Mouse (Mus musculus): ENCODE data around the gene E130114P18Rik. TPM values are rescaled to one million over a fixed set of nuclear protein-coding genes. Genes with fewer than 3 reads are reported as not detected.
A peak's percentile ranks its signal among the peaks of the same experiment; 100 is the strongest.

E130114P18Rik gene
- polyA plus RNA-seq, 1 experiment from 2014 or later = 11.0 TPM

DNA sequence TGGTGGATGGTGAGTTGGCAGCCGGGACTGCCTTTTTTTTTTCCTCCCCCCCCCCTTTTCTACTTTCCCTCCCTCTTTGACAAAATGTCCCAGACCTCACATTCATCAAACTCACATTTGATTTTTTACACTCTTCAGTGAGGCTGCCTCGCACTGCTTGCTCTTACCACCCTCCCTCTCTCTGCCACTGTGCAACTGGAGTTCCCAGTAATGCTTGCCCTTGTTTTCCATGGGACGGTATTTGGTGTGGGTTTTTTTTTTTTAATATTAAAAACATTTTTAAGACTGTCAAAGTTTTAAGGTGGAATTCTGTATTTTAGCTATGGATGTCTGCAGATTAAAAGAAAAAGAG is 195.8 kb downstream of the E130114P18Rik start:
- peaks cover 80% of the 10 kb centered on the region for H3K4me1 ChIP-seq
- 36% methylated on average over 3 of the region's 3 CpGs for WGBS
- no peaks in the 10 kb centered on the region for H3K36me3 ChIP-seq
- peak overlapping the region; percentile 24; the same call in 1 of the 2 replicates for H3K4me3 ChIP-seq
- peaks cover 15% of the 10 kb centered on the region; the same call in 1 of the 2 replicates for H3K27me3 ChIP-seq (ENCODE audit: low read depth, poor library complexity, severe bottlenecking)
- no peaks in the 10 kb centered on the region for H3K9me3 ChIP-seq (replicated peaks)
- no peak for DNase-seq (ENCODE audit: low spot score)
- peak overlapping the region; percentile 25; the same call in 1 of the 2 replicates for H3K27ac ChIP-seq

DNA sequence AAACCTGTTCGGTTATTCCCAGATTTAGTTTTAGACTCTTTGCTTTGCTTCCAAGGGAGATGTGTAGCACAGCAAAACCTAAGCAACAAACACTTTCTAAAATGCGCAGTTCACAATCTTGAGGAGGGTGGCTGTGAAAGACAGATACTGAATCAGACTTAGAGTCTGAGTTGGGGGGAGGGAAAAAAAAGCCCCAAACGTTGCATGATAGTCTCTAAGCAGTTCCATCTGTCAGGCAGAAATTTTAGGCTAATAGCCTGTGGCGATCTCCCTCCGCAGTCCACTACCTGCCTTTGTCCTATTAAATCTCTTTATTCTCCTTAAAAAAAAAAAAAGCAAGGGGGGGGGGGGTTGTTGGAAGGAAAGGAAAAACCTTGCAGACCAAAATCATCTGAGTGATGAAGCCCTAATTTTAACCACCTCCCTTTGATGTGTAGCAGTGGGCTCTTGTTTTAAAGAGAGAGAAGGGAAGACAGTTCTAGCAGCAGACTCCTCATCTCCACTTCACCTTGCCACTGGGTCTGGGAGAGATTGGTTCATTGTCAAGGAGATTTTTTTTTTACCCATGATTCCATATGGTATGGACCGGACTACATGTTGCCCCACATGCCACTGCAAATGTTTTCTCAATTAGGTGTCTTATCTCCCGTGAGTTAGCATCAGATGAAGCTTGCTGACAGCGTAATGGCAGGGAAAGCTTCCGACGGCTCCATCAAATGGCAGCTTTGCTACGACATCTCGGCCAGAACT is 196.4 kb downstream of the E130114P18Rik start:
- peaks cover 78% of the 10 kb centered on the region for H3K4me1 ChIP-seq
- H3K4me3 ChIP-seq = peak overlapping the region; percentile 24; the same call in 1 of the 2 replicates
- no peak for DNase-seq (ENCODE audit: low spot score)
- H3K36me3 ChIP-seq = no peaks in the 10 kb centered on the region
- no peaks in the 10 kb centered on the region for H3K9me3 ChIP-seq (replicated peaks)
- 24% methylated on average over 12 of the region's 12 CpGs for WGBS
- H3K27me3 ChIP-seq (ENCODE audit: low read depth, poor library complexity, severe bottlenecking) = peaks cover 15% of the 10 kb centered on the region; the same call in 1 of the 2 replicates
- H3K27ac ChIP-seq = peak overlapping the region; percentile 25

DNA sequence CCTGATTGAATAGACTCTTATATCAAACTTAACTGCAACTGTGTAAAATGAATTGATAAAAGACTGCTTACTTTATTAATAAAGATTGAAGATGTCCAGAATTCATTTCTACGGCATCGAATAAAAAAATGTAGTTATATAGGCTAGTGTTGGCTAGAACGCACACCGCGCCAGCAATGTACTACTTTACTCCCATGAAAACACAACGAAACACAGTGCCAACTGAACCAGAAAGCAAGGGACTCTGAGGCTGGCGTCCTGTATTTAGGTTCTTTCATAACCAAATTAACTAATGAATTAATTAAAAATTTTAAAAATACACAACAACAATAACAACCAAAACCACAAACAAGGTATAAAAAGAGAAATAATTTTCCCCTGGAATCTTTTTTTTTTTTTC is 197.0 kb downstream of the E130114P18Rik start:
- Histone ChIP-seq H3K27me3 (ENCODE audit: low read depth, poor library complexity, severe bottlenecking) (peaks cover 15% of the 10 kb centered on the region; the same call in 1 of the 2 replicates), H3K36me3 (no peaks in the 10 kb centered on the region), H3K4me3 (no peak overlapping the region), H3K9me3 (replicated peaks) (no peaks in the 10 kb centered on the region), H3K27ac (peak overlapping the region; percentile 25; the same call in 1 of the 2 replicates), H3K4me1 (peaks cover 76% of the 10 kb centered on the region)
- WGBS = 97% methylated on average over 7 of the region's 7 CpGs
- no peak for DNase-seq (ENCODE audit: low spot score)

DNA sequence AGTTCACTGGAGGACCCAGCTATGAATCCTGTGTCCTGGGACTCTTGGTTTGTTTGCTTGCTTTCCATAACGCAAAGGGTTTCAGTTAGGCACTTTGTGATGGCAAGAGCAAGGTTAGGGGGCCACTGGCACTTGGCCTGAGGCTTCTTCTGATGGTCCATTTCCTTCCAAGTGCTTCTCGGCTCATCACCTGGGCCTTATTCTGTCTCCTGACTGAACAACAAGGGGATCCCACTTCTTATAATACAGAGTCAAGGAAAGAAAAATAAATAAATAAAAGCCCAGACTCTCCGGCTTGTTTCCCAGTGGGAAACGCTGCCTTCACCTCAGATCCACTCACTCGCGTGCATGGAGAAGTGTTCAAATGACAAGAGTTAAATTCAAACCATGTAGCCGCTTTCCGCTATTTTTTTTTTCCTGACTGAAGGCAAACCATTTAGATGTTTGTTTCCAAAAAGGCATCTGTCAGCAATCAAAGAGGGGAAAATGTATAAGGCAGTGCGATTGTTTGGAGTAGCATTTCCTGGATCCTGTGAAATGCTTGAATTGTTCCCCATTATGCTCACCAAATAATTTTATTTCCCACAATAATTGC is 199.2 kb downstream of the E130114P18Rik start:
- WGBS = 83% methylated on average over 9 of the region's 9 CpGs
- no peak for DNase-seq (ENCODE audit: low spot score)
- no peaks in the 10 kb centered on the region for H3K9me3 ChIP-seq (replicated peaks)
- no peaks in the 10 kb centered on the region for H3K36me3 ChIP-seq
- H3K27me3 ChIP-seq (ENCODE audit: low read depth, poor library complexity, severe bottlenecking) = peaks cover 13% of the 10 kb centered on the region; the same call in 1 of the 2 replicates
- peak overlapping the region; percentile 50 for H3K27ac ChIP-seq
- no peak overlapping the region for H3K4me3 ChIP-seq
- peaks cover 71% of the 10 kb centered on the region for H3K4me1 ChIP-seq

DNA sequence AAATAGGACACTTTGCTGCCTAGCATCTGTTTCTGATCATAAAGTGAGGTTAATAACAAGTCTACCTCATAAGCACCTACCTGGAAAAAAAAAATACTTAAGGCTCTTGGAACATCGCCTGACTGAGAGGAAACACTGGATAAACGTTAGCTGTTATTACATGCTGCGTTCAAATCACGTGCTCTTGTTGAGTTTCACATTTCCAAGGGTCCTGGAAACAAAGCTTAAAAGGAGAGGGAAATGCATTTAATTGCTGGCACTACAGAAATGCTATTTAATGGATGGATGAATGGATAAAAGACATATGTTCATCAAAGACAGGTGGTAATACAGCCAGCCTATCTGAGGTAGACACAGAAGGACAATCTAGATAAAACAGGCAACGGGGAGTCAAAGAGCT is 200.4 kb downstream of the E130114P18Rik start:
- DNase-seq (ENCODE audit: low spot score) = no peak
- H3K4me3 ChIP-seq = no peak overlapping the region
- H3K27ac ChIP-seq = peak overlapping the region; percentile 64; the same call in 1 of the 2 replicates
- no peaks in the 10 kb centered on the region for H3K36me3 ChIP-seq
- H3K4me1 ChIP-seq = peaks cover 58% of the 10 kb centered on the region
- 0 out of 2 replicates have a peak, but pooled peaks cover under 1% of the 10 kb centered on the region for H3K27me3 ChIP-seq (ENCODE audit: low read depth, poor library complexity, severe bottlenecking)
- no peaks in the 10 kb centered on the region for H3K9me3 ChIP-seq (replicated peaks)
- 46% methylated on average over 5 of the region's 5 CpGs for WGBS

DNA sequence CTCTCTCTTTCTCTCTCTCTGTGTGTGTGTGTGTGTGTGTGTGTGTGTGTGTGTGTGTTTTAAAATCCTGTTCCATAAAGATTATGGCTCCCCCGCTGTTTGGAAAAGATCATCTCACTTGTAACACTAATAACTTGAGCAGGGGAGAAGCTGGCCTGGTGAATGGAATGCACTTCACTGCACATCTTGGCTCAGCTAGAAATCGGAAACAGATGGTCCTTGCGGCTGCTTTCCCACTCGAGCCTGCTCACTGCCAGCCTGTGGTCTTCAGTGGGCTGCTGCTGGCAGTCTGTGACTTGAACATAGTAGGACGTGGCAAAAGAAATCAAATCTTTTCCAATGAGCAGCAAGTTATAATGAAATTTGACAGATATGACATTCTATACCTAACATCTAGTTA is 202.4 kb downstream of the E130114P18Rik start:
- peak; percentile 62 for DNase-seq (ENCODE audit: low spot score)
- 11% methylated on average over 5 of the region's 5 CpGs for WGBS
- H3K27ac ChIP-seq = peak overlapping the region; percentile 50; the same call in 1 of the 2 replicates
- no peak overlapping the region for H3K4me3 ChIP-seq
- no peaks in the 10 kb centered on the region for H3K9me3 ChIP-seq (replicated peaks)
- H3K4me1 ChIP-seq = peaks cover 44% of the 10 kb centered on the region
- H3K36me3 ChIP-seq = no peaks in the 10 kb centered on the region
- no peaks in the 10 kb centered on the region for H3K27me3 ChIP-seq (ENCODE audit: low read depth, poor library complexity, severe bottlenecking)

DNA sequence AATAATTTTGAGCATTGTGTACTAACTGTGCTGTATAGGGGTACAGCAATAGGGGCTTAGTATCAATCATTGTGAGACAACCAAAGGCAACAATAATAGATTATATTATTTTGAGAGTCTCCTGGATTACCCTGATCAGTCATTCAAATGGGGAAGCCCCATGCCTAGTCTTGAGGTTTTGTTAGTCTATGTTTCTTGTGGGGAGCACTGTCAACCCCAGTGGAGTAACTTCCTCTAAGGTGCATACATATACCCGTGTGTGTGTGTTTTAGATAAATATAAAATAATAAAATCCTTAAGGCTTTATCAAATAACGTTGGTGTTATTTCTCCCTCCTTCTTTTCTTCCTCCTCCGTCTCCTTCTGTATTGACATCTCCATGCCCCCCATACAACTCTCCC is 208.6 kb downstream of the E130114P18Rik start:
- DNase-seq (ENCODE audit: low spot score) = no peak
- Histone ChIP-seq H3K4me1 (peaks cover 5% of the 10 kb centered on the region; the same call in 1 of the 2 replicates), H3K36me3 (no peaks in the 10 kb centered on the region), H3K27me3 (ENCODE audit: low read depth, poor library complexity, severe bottlenecking) (no peaks in the 10 kb centered on the region), H3K9me3 (replicated peaks) (no peaks in the 10 kb centered on the region), H3K4me3 (no peak overlapping the region), H3K27ac (no peak overlapping the region)
- 78% methylated on average over 3 of the region's 3 CpGs for WGBS

DNA sequence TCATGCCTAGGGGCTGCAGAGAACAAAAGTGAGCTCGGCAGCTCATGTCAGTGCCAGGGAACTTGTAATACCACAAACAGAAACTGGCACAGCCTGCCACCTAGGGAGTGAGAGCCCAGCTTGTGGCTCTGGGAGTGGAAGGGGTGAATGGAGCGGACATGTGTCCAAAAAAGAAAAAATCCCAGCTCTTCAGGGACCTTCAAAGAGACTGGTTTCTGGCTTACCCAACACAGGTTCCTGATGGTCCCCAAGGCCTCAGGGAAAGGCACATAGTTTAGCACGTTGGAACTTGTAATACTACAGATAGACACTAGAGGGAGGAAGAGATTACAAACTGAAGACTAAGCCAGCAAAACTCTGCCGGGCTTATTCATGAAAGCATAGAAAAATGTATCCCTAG is 213.2 kb downstream of the E130114P18Rik start:
- DNase-seq (ENCODE audit: low spot score) = no peak
- Histone ChIP-seq H3K4me1 (no peaks in the 10 kb centered on the region), H3K4me3 (no peak overlapping the region), H3K9me3 (replicated peaks) (no peaks in the 10 kb centered on the region), H3K27ac (no peak overlapping the region), H3K36me3 (no peaks in the 10 kb centered on the region), H3K27me3 (ENCODE audit: low read depth, poor library complexity, severe bottlenecking) (no peaks in the 10 kb centered on the region)
- WGBS = 34% methylated on average over 4 of the region's 4 CpGs

DNA sequence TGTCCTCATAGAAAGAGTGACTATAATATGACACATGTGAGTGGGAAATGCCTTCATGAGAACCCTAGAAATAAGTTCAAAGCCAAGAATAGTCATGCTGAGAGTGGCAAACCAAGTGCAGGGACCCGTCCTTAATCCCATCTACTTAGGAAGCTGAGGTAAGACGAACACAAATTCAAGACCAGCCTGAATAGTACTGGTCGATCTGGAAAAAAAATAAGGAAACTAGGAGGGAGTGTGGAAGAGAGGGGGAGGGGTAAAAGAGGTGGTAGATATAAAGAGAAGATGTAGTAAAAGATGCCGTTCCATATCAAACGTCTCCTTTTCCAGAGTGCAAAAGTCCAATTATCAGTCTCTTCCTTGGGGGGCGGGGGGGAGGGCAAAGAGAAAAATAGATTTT is 213.7 kb downstream of the E130114P18Rik start:
- Histone ChIP-seq H3K27ac (no peak overlapping the region), H3K4me1 (no peaks in the 10 kb centered on the region), H3K36me3 (no peaks in the 10 kb centered on the region), H3K4me3 (no peak overlapping the region), H3K27me3 (ENCODE audit: low read depth, poor library complexity, severe bottlenecking) (no peaks in the 10 kb centered on the region), H3K9me3 (replicated peaks) (no peaks in the 10 kb centered on the region)
- no peak for DNase-seq (ENCODE audit: low spot score)
- 84% methylated on average over 6 of the region's 6 CpGs for WGBS

DNA sequence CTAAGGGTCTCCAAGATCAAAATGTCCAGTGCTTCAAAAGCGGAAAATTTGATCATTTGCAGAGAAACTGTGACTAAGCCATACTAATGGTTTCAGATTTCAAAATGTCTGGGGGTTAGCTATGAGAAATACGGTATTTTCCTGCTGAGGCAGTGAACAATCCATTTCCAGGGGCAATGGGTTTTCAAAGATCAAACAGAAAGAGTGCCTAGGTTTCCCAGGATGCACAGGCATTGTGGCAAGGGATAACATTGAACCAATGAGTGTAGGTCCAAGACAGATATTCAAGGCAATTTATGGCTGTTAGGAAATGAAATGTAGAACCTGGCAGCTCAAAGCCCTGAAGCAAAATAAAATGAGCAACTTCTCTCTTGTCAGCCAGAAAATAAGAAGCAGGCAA is 220.3 kb downstream of the E130114P18Rik start:
- H3K9me3 ChIP-seq (replicated peaks) = no peaks in the 10 kb centered on the region
- H3K36me3 ChIP-seq = no peaks in the 10 kb centered on the region
- H3K4me1 ChIP-seq = no peaks in the 10 kb centered on the region
- no peak for DNase-seq (ENCODE audit: low spot score)
- no peak overlapping the region for H3K4me3 ChIP-seq
- 70% methylated on average over 2 of the region's 2 CpGs for WGBS
- no peaks in the 10 kb centered on the region for H3K27me3 ChIP-seq (ENCODE audit: low read depth, poor library complexity, severe bottlenecking)
- H3K27ac ChIP-seq = no peak overlapping the region

DNA sequence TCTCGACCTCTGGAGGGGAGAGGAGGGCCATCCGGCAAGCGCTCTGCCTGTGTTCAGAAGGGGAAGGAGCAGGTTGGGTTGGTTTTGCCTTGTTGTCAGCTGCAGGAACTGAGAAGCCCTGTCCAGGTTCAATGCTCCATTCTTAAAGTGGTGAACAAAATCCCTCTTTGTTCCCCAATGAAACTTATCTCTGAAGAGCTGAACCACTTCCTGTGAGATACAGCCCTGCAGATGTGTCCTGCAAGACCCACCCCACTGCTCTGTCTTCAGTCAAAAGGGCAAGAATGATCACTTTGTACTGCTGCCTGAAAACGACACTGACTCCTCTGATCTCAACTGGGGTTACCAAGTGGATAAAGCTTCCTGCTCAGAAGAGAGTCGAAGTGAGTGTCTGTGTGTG is 233.9 kb downstream of the E130114P18Rik start:
- no peaks in the 10 kb centered on the region for H3K27me3 ChIP-seq (ENCODE audit: low read depth, poor library complexity, severe bottlenecking)
- H3K9me3 ChIP-seq (replicated peaks) = no peaks in the 10 kb centered on the region
- no peak for DNase-seq (ENCODE audit: low spot score)
- 44% methylated on average over 5 of the region's 5 CpGs for WGBS
- H3K27ac ChIP-seq = no peak overlapping the region
- H3K4me3 ChIP-seq = no peak overlapping the region
- no peaks in the 10 kb centered on the region for H3K36me3 ChIP-seq
- 0 out of 2 replicates have a peak, but pooled peaks cover 2% of the 10 kb centered on the region for H3K4me1 ChIP-seq

DNA sequence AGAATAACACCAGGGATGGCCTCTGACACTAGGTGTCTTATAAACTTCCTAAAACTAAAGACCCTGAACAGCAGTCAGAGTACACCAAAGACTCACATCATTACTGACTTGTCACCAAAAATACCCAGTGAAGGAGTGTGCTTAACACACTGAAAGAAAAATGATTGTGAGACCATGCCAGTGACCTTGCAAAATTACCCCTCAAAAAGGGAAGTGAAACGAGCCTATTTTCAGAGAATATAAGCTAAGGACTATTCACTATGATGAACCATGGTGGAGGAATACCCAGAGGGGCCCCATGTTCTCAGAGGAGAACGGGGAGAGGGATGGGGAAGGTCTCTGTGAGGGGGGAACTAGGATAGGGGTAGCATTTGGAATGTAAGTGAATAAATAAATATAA is 245.8 kb downstream of the E130114P18Rik start:
- Histone ChIP-seq H3K4me1 (no peaks in the 10 kb centered on the region), H3K4me3 (no peak overlapping the region), H3K27ac (no peak overlapping the region), H3K27me3 (ENCODE audit: low read depth, poor library complexity, severe bottlenecking) (no peaks in the 10 kb centered on the region), H3K36me3 (no peaks in the 10 kb centered on the region), H3K9me3 (replicated peaks) (no peaks in the 10 kb centered on the region)
- no peak for DNase-seq (ENCODE audit: low spot score)
- 72% methylated on average over 2 of the region's 2 CpGs for WGBS

DNA sequence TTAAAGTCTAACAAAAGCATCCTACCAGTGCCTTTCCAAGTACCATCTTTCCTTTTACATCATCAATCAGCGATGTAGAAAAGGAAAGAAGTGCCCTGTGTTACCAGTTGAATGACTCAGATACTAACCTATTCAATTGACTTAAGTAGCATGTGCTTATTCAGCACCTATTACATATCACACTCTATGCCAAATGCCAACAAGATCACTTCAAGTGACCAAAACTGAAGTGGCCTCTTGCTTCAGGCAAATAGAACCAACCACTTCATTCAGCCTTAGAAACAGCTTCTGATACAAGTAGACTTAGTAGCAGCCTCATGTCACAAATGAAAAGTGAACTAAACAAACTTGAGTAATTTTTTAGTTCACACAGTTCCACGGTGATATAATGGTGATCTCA is 249.4 kb downstream of the E130114P18Rik start:
- Histone ChIP-seq H3K4me3 (no peak overlapping the region), H3K27me3 (ENCODE audit: low read depth, poor library complexity, severe bottlenecking) (no peaks in the 10 kb centered on the region), H3K9me3 (replicated peaks) (no peaks in the 10 kb centered on the region)

More for the DNA sequence above, 249.4 kb downstream of the E130114P18Rik start:
- WGBS = 81% methylated on average over 2 of the region's 2 CpGs
- H3K36me3 ChIP-seq = no peaks in the 10 kb centered on the region
- DNase-seq (ENCODE audit: low spot score) = no peak
- no peaks in the 10 kb centered on the region for H3K4me1 ChIP-seq
- no peak overlapping the region for H3K27ac ChIP-seq
